Comparison of ENCODE assay signal across 19 mouse cellular contexts in the genomic region with DNA sequence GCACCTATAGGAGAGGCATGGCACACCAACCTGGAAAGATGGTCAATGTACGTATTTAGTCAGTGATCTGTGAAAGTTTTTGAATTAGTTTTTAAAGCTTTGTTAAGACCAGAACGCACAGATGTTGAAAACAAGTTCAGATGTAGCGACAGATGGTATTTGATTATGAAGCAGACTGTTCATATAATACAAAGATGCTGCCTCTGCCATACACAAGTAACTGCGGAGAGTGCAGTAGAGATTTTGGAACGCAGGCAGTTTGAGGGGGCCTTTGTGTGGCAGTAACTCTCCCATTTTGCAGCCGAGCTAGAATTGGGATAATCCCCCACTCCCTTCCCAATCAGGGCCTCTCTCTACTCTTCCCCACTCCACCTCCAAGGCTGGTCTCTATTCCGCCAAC.
DNase-seq lines count a peak whose midpoint lies in the region; TF ChIP-seq lines count a peak whose summit lies in the region.
"Had no signal": no experiment of that assay in that cellular context is flagged by ENCODE, and none has a peak within 500 bp of the region (broad histone marks: within the 10 kb centered on the region; RNA-seq: fewer than 3 reads in every experiment).

No protein-coding gene starts in this region.

- no peak overlapping the region for H3K27ac ChIP-seq in gastrocnemius, adult 2 months
- H3K27ac ChIP-seq: embryonic facial prominence, embryonic 15.5 days; forebrain, embryonic 10.5 days; hindbrain, embryonic 13.5 days had no signal

- DNase-seq in layer of hippocampus, adult 11-12 months (ENCODE audit: low spot score): peak; percentile 62
- no peak for DNase-seq in layer of hippocampus, postnatal 25 days (ENCODE audit: extremely low spot score in 1 of 2, low spot score in 1 of 2)
- DNase-seq in brain, adult 2 months (ENCODE audit: low read depth, low spot score): peak; percentile 54
- peak; percentile 38 for DNase-seq in brain, embryonic 14.5 days (ENCODE audit: low read depth)
- peak; percentile 32 to 48 for DNase-seq in layer of hippocampus, adult 8-10 months (ENCODE audit: low spot score in 2 of 2)
- no peak for DNase-seq in gastrocnemius, adult 2 months
- DNase-seq in adrenal gland, adult 18-20 months (ENCODE audit: low spot score in 2 of 2): no peak
- no peak for DNase-seq in lung, postnatal 14 days
- DNase-seq: adrenal gland, adult 8-10 months; cerebellum, adult 2 months; cerebellum, postnatal 14 days; embryo, embryonic 11 days; gastrocnemius, postnatal 36 days; heart, adult 11 months; heart, postnatal 10 days had no signal

- TF ChIP-seq CTCF in brain, embryonic 14.5 days (IDR thresholded peaks at IDR 0.05; ENCODE audit: borderline replicate concordance, extremely low read depth, insufficient read depth, insufficient read length): no peak
- no peak for TF ChIP-seq CTCF in gastrocnemius, adult 2 months (IDR thresholded peaks at IDR 0.05)

- no peak for TF ChIP-seq POLR2A in brain, embryonic 14.5 days (IDR thresholded peaks at IDR 0.05; ENCODE audit: borderline replicate concordance, extremely low read depth, insufficient read depth, insufficient read length, poor library complexity, severe bottlenecking)

- intact Hi-C loops in gastrocnemius, adult 2 months (cut with DNase I): no loop called here

- no peak overlapping the region for H3K4me3 ChIP-seq in gastrocnemius, adult 2 months
- H3K4me3 ChIP-seq: embryonic facial prominence, embryonic 15.5 days; erythroblast, embryonic 14.5 days; forebrain, embryonic 10.5 days; hindbrain, embryonic 13.5 days had no signal

Comparison
In these comparisons a context has a peak if more than half of its experiments do, and no peak if none do; other contexts are left out.
1. DNase-seq: peak in layer of hippocampus, adult 11-12 months (single experiment), brain, adult 2 months (single experiment), brain, embryonic 14.5 days (single experiment) and layer of hippocampus, adult 8-10 months (2 of 2); none in layer of hippocampus, postnatal 25 days (0 of 2), gastrocnemius, adult 2 months (single experiment), adrenal gland, adult 18-20 months (0 of 2) and lung, postnatal 14 days (single experiment).